Mouse (Mus musculus) embryonic facial prominence, embryonic 13.5 days (tissue): ENCODE measurements around the gene Ell. TPM values are rescaled to one million over a fixed set of nuclear protein-coding genes. Genes with fewer than 3 reads are reported as not detected.

Experiments
- ATAC-seq: fragments of 200-750 bp; cut with Nextera tagmentation; 2 replicates; pipeline ENCODE4 v1.8.0; 2017; ENCODE audit warnings: low read depth; ENCODE audit not compliant: insufficient number of reproducible peaks, insufficient read depth, low FRiP score, low TSS enrichment
- H3K27ac ChIP-seq: fragments of 300-500 bp; sonication (generic); 2 replicates; pipeline ENCODE4 v1.5.1; 2015; ENCODE audit warnings: moderate library complexity, mild to moderate bottlenecking, inconsistent platforms
- H3K27me3 ChIP-seq: fragments of 300-500 bp; sonication (generic); 2 replicates; pipeline ENCODE4 v1.6.1; 2015; ENCODE audit warnings: mild to moderate bottlenecking, inconsistent platforms
- H3K36me3 ChIP-seq: fragments of 300-500 bp; sonication (generic); 2 replicates; pipeline ENCODE4 v1.6.1; 2015; ENCODE audit warnings: mild to moderate bottlenecking, inconsistent platforms
- H3K4me1 ChIP-seq: fragments of 300-500 bp; sonication (generic); 2 replicates; pipeline ENCODE4 v1.6.1; 2015; ENCODE audit warnings: inconsistent platforms
- H3K4me2 ChIP-seq: fragments of 300-500 bp; sonication (generic); 2 replicates; pipeline ENCODE4 v1.6.1; 2015; ENCODE audit warnings: moderate library complexity, mild to moderate bottlenecking, inconsistent platforms
- H3K4me3 ChIP-seq: fragments of 300-500 bp; sonication (generic); 2 replicates; pipeline ENCODE4 v1.5.1; 2015; ENCODE audit warnings: mild to moderate bottlenecking, inconsistent platforms
- H3K9ac ChIP-seq: fragments of 300-500 bp; sonication (generic); 2 replicates; pipeline ENCODE4 v1.6.1; 2015; ENCODE audit warnings: mild to moderate bottlenecking, inconsistent platforms
- H3K9me3 ChIP-seq: fragments of 300-500 bp; sonication (generic); 2 replicates; pipeline ENCODE4 v1.6.1; 2016; ENCODE audit warnings: inconsistent platforms
- WGBS: fragments of 180-500 bp; shearing (Covaris S2); methylation state at CpG from one replicate; pipeline ENCODE4 v1.1.7; 2015; ENCODE audit warnings: mixed read lengths; 5-methylcytosine and 5-hydroxymethylcytosine counted together
- polyA plus RNA-seq: library from polyadenylated mRNA; unstranded; fragments of >200 nt; fragmentation: Nextera tagmentation; extraction: Ambion mirVana; gene quantifications from 2 replicates; pipeline ENCODE4 v1.2.1, GENCODE M21; 2015

Gene Ell
- polyA plus RNA-seq, 1 experiment from 2014 or later, result 20.6 TPM

DNA sequence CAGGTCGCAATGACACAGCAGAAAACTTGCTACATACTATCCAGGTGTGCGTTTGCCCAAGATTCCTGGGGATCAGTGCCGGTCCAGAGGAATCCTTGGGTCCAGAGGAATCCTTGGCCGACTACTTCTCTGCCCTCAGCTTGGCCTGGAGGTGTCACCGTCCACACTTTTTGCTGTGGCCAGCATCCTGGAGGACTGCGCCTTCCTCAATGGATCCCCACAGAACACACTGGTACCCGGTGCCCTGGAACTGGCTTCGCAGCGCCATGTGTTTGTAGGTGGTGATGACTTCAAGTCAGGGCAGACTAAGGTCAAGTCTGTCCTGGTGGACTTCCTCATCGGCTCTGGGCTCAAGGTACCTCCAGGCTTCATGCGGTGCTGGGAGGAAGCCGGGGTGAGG lies 56.6 kb downstream of the Ell start:
- no peaks in the 10 kb centered on the region for H3K9me3 ChIP-seq
- H3K27me3 ChIP-seq, result peaks cover 6% of the 10 kb centered on the region; the same call in 1 of the 2 replicates
- no peak overlapping the region; the same call in 1 of the 2 replicates for H3K4me3 ChIP-seq
- 95% methylated on average over 12 of the region's 12 CpGs for WGBS
- H3K4me2 ChIP-seq, result peak overlapping the region; percentile 97
- no peak overlapping the region for H3K27ac ChIP-seq
- peaks cover 64% of the 10 kb centered on the region for H3K4me1 ChIP-seq
- no peak overlapping the region for H3K9ac ChIP-seq
- no peak for ATAC-seq
- peaks cover 41% of the 10 kb centered on the region for H3K36me3 ChIP-seq

DNA sequence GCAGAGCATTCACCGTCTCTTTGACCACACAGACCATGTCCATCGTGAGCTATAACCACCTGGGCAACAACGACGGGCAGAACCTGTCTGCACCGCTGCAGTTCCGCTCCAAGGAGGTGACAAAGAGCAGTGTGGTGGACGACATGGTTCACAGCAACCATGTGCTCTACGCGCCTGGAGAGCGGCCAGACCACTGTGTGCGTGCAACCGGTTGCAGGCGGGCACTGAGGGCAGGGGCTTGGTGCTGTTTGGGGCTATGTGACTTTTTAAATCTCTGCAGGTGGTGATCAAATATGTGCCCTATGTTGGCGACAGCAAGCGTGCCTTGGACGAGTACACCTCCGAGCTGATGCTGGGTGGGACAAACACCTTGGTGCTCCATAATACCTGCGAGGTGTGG lies 57.0 kb downstream of the Ell start:
- Histone ChIP-seq H3K9ac (no peak overlapping the region), H3K4me1 (peaks cover 68% of the 10 kb centered on the region), H3K27ac (no peak overlapping the region), H3K27me3 (peaks cover 6% of the 10 kb centered on the region; the same call in 1 of the 2 replicates), H3K4me2 (peak overlapping the region; percentile 97; the same call in 1 of the 2 replicates), H3K4me3 (no peak overlapping the region), H3K36me3 (peaks cover 38% of the 10 kb centered on the region), H3K9me3 (no peaks in the 10 kb centered on the region)
- no peak for ATAC-seq
- 94% methylated on average over 18 of the region's 18 CpGs for WGBS

GRCm38 (mm10) chr8:70596775-70597416 lies 57.6 kb downstream of the Ell start:
- Histone ChIP-seq H3K27ac (no peak overlapping the region), H3K9me3 (no peaks in the 10 kb centered on the region), H3K4me3 (peak overlapping the region; percentile 55), H3K9ac (peak overlapping the region; percentile 85), H3K4me2 (peak overlapping the region; percentile 89), H3K36me3 (peaks cover 37% of the 10 kb centered on the region), H3K27me3 (peaks cover 6% of the 10 kb centered on the region; the same call in 1 of the 2 replicates), H3K4me1 (peaks cover 74% of the 10 kb centered on the region)
- no peak for ATAC-seq
- 81% methylated on average over 17 of the region's 17 CpGs for WGBS

- no peak for ATAC-seq
- 7% methylated on average over 62 of the region's 68 CpGs for WGBS
- H3K9ac ChIP-seq, result peak overlapping the region; percentile 85
- peaks cover 74% of the 10 kb centered on the region for H3K4me1 ChIP-seq
- peak overlapping the region; percentile 89 for H3K4me2 ChIP-seq
- peak overlapping the region; percentile 69 for H3K27ac ChIP-seq
- H3K27me3 ChIP-seq, result peaks cover 6% of the 10 kb centered on the region; the same call in 1 of the 2 replicates
- H3K4me3 ChIP-seq, result peak overlapping the region; percentile 55
- no peaks in the 10 kb centered on the region for H3K9me3 ChIP-seq
- peaks cover 40% of the 10 kb centered on the region for H3K36me3 ChIP-seq
Observed at GRCm38 (mm10) chr8:70597417-70598272, 58.4 kb downstream of the Ell start.

GRCm38 (mm10) chr8:70598283-70598682 lies 59.0 kb downstream of the Ell start:
- H3K4me1 ChIP-seq, result peaks cover 70% of the 10 kb centered on the region
- peak overlapping the region; percentile 55 for H3K4me3 ChIP-seq
- H3K36me3 ChIP-seq, result peaks cover 45% of the 10 kb centered on the region
- H3K27ac ChIP-seq, result peak overlapping the region; percentile 69
- peak overlapping the region; percentile 89 for H3K4me2 ChIP-seq
- under 1% methylated on average over 29 of the region's 29 CpGs for WGBS
- H3K27me3 ChIP-seq, result peaks cover 6% of the 10 kb centered on the region; the same call in 1 of the 2 replicates
- ATAC-seq, result peak; percentile 5; the same call in 1 of the 2 replicates
- H3K9me3 ChIP-seq, result no peaks in the 10 kb centered on the region
- peak overlapping the region; percentile 85 for H3K9ac ChIP-seq

DNA sequence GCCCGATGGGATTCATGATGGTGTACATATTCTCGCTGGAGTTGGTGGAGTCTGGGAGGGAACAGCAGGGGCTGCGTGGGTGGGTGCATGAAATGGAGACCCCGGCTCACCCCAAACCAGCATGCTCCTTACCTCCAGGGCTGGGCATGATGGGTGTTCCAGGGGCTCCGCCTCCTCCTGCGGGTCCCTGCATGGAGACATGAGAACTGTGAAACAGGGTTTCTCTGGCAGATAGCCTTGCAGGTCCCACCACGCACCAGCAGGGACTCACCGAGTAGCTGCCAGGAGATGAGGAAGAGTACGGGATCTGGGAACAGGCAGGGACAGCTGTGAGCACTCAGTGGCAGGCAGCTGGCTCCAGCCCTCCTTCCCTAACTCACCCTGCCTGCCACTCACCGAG lies 59.5 kb downstream of the Ell start:
- WGBS, result 12% methylated on average over 10 of the region's 10 CpGs
- Histone ChIP-seq H3K4me1 (peaks cover 66% of the 10 kb centered on the region), H3K27me3 (peaks cover 6% of the 10 kb centered on the region; the same call in 1 of the 2 replicates), H3K27ac (peak overlapping the region; percentile 69; the same call in 1 of the 2 replicates), H3K4me3 (peak overlapping the region; percentile 55), H3K9me3 (no peaks in the 10 kb centered on the region), H3K9ac (peak overlapping the region; percentile 85), H3K36me3 (peaks cover 45% of the 10 kb centered on the region), H3K4me2 (peak overlapping the region; percentile 89)
- ATAC-seq, result no peak

DNA sequence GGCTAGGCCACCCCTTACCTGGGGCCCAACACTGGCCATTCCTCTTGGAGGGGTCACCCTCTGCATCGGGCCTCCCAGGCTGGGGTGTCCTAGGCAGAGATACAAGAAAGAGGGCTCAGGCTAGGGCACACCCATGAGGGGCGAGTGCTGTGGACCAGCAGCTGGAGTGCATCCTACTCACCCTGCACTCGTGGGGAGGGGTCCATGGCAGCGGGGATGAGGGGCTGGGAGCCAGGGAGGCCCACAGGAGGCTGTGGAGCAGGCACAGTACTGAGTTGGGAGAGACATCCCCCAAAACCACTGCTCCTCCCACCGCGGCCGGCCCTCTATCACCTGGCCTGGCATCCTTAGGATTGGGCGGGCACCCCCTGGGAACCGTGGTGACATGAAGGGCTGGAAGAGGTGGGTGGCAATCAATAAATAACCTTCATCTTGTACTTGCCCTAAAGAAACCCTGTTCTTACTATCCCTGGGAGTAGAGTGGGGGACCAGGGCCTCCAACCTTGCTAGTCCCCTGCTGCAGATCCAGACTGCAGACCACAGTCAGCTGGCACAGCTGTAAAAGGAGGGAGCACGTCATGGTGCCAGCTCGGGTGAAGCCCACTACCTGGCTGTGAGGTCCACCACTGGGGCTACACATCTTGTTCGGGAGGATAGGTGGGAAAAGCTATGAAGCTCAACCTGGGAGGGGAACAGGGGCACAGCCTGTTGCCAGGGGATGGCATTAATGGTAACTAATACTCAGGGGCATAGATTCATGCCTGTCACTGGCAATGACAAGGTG lies 60.4 kb downstream of the Ell start:
- Histone ChIP-seq H3K4me3 (no peak overlapping the region), H3K4me1 (peaks cover 64% of the 10 kb centered on the region), H3K4me2 (no peak overlapping the region), H3K36me3 (peaks cover 48% of the 10 kb centered on the region), H3K9me3 (no peaks in the 10 kb centered on the region), H3K27ac (no peak overlapping the region), H3K9ac (peak overlapping the region; percentile 85; the same call in 1 of the 2 replicates), H3K27me3 (peaks cover 6% of the 10 kb centered on the region; the same call in 1 of the 2 replicates)
- no peak for ATAC-seq
- WGBS, result 84% methylated on average over 12 of the region's 12 CpGs

DNA sequence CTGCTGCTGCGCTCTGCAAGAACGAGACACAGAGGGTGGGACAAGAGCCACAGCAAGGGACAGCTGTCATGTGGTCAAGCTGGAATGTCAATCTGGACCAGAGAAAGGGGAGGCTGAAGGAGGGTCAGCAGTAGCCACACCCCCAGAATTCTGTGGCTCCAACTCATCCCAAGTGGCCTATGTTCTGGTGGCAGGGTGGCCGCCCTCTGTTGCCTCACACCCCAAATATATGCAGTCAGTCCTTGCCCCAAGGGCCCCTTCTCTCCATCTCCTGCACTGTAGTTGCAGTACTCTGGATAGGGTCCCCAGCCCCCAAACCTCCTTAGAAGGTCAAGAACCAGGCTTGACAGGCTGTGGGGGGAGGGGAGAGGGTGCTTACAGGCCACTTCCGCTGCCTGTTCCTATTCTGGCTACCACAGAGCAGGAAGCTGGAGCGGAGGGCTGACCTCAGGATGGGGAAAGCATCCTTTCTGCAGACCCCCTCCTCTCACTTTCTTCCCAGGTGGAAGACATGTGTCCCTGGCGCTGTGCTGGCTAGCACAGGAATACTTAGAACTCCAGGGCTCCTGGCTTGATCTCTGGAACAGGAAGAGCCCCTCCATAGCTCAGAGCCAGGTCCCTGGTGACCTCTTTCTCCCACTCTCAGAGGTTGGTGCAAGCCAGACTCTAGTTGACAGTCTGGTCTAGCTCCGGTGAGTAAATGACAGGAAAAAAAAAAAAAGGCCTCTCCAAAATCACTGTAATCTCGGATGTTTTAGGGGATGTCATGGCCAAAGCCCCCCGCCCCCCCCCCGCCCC lies 61.4 kb downstream of the Ell start:
- Histone ChIP-seq H3K36me3 (peaks cover 47% of the 10 kb centered on the region), H3K4me2 (peak overlapping the region; percentile 57), H3K27me3 (peaks cover 6% of the 10 kb centered on the region; the same call in 1 of the 2 replicates), H3K4me1 (peaks cover 55% of the 10 kb centered on the region), H3K9me3 (no peaks in the 10 kb centered on the region), H3K9ac (peak overlapping the region; percentile 27; the same call in 1 of the 2 replicates), H3K27ac (peak overlapping the region; percentile 35; the same call in 1 of the 2 replicates), H3K4me3 (peak overlapping the region; percentile 23)
- no peak for ATAC-seq
- WGBS, result 23% methylated on average over 10 of the region's 10 CpGs

- WGBS, result under 1% methylated on average over 26 of the region's 26 CpGs
- H3K36me3 ChIP-seq, result peaks cover 41% of the 10 kb centered on the region
- H3K9me3 ChIP-seq, result no peaks in the 10 kb centered on the region
- no peak for ATAC-seq
- peak overlapping the region; percentile 27; the same call in 1 of the 2 replicates for H3K9ac ChIP-seq
- peaks cover 54% of the 10 kb centered on the region for H3K4me1 ChIP-seq
- H3K27me3 ChIP-seq, result peaks cover 6% of the 10 kb centered on the region; the same call in 1 of the 2 replicates
- H3K4me2 ChIP-seq, result peak overlapping the region; percentile 57
- H3K27ac ChIP-seq, result peak overlapping the region; percentile 35; the same call in 1 of the 2 replicates
- peak overlapping the region; percentile 23 for H3K4me3 ChIP-seq
Observed at GRCm38 (mm10) chr8:70601271-70601649, 62.0 kb downstream of the Ell start.

DNA sequence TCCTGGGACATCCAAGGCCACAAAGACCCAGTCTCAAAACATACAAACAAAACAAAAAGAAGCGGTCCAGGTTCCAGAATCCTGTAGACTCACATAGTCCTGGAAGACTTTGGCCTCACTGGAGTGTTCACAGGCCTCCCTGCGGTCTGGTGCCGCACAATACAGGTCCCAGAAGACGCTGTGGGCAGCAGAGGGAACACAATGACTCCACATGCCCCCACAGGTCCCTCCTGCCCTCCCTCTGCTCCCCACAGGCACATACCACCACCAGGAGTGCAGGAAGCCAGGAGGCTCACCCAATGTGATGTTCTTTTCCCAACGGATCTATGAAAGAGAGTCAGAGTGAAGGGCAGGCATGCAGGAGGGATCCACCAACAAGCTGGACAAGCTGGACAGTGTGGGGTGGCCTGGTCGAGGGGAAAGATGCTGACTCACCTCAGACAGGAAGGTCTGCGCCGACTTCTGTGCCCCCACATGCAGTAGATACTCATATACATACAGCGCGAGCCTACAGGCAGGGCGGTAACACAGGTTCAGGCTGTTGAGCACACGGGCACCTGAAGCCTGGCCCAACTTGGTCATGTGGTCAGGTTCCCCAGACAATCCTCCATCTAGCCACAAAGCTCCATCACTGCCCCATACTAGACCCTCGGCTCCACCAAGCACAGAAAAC lies 63.0 kb downstream of the Ell start:
- H3K4me1 ChIP-seq, result peaks cover 54% of the 10 kb centered on the region
- 93% methylated on average over 13 of the region's 13 CpGs for WGBS

More for the DNA sequence above, 63.0 kb downstream of the Ell start:
- H3K9me3 ChIP-seq, result no peaks in the 10 kb centered on the region
- peaks cover 31% of the 10 kb centered on the region for H3K36me3 ChIP-seq
- no peak overlapping the region for H3K4me3 ChIP-seq
- no peak overlapping the region for H3K9ac ChIP-seq
- no peak overlapping the region for H3K27ac ChIP-seq
- H3K27me3 ChIP-seq, result no peaks in the 10 kb centered on the region
- no peak overlapping the region for H3K4me2 ChIP-seq
- ATAC-seq, result no peak
